ENCODE assay signal across 15 mouse cellular contexts in genomic region chrX:11267791-11268190, GRCm38 (mm10). TPM values are rescaled to one million over a fixed set of nuclear protein-coding genes. Genes with fewer than 3 reads are reported as not detected.
A peak's percentile ranks its signal among the peaks of the same experiment; 100 is the strongest.
DNase-seq lines count a peak whose midpoint lies in the region; ATAC-seq lines count a peak whose summit lies in the region.
"Had no signal": no experiment of that assay in that cellular context is flagged by ENCODE, and none has a peak within 500 bp of the region (broad histone marks: within the 10 kb centered on the region; RNA-seq: fewer than 3 reads in every experiment).

No protein-coding gene starts in this region.

- no peaks in the 10 kb centered on the region for H3K36me3 ChIP-seq in heart, embryonic 10.5 days
- H3K36me3 ChIP-seq in kidney, embryonic 16.5 days (ENCODE audit: insufficient read depth, low read length): no peaks in the 10 kb centered on the region
- H3K36me3 ChIP-seq in hindbrain, embryonic 11.5 days (ENCODE audit: control insufficient read depth, insufficient read depth, low read length): no peaks in the 10 kb centered on the region
- H3K36me3 ChIP-seq: heart, embryonic 13.5 days; midbrain, embryonic 13.5 days had no signal

- H3K27me3 ChIP-seq in heart, embryonic 10.5 days (ENCODE audit: insufficient read depth, poor library complexity, severe bottlenecking): peaks cover 20% of the 10 kb centered on the region; the same call in 1 of the 2 replicates
- H3K27me3 ChIP-seq in kidney, embryonic 16.5 days (ENCODE audit: insufficient read depth, low read length): peaks cover 11% of the 10 kb centered on the region
- H3K27me3 ChIP-seq in hindbrain, embryonic 11.5 days (ENCODE audit: control insufficient read depth, insufficient read depth, low read length): no peaks in the 10 kb centered on the region
- H3K27me3 ChIP-seq: midbrain, embryonic 13.5 days had no signal

- DNase-seq in heart, adult 18-20 months: peak; percentile 26 to 65
- DNase-seq in heart, embryonic 10.5 days (ENCODE audit: low spot score): no peak
- peak; percentile 24 for DNase-seq in testis, postnatal 14 days (ENCODE audit: low spot score)
- no peak for DNase-seq in testis, postnatal 10 days (ENCODE audit: low spot score)
- DNase-seq in skeletal muscle tissue, adult 2 months (ENCODE audit: low read depth, low spot score): peak; percentile 38
- DNase-seq in hindbrain, embryonic 11.5 days (ENCODE audit: low spot score): no peak
- DNase-seq in cerebellum, adult 18-20 months: no peak
- DNase-seq: B cell, adult 2 months had no signal

- peak; percentile 77; the same call in 1 of the 2 replicates for ATAC-seq in kidney, embryonic 16.5 days (ENCODE audit: low FRiP score, low TSS enrichment)
- no peak for ATAC-seq in hindbrain, embryonic 11.5 days (ENCODE audit: low FRiP score)
- ATAC-seq: midbrain, embryonic 13.5 days had no signal

- H3K4me3 ChIP-seq in heart, embryonic 10.5 days: no peak overlapping the region
- no peak overlapping the region for H3K4me3 ChIP-seq in kidney, embryonic 16.5 days (ENCODE audit: low read length)
- no peak overlapping the region for H3K4me3 ChIP-seq in hindbrain, embryonic 11.5 days (ENCODE audit: low read depth, low read length)
- H3K4me3 ChIP-seq: heart, embryonic 13.5 days; midbrain, embryonic 13.5 days had no signal

- H3K4me1 ChIP-seq in heart, embryonic 10.5 days: no peaks in the 10 kb centered on the region
- H3K4me1 ChIP-seq in kidney, embryonic 16.5 days (ENCODE audit: insufficient read depth, low read length): no peaks in the 10 kb centered on the region; the same call in 1 of the 2 replicates
- H3K4me1 ChIP-seq in hindbrain, embryonic 11.5 days (replicated peaks; ENCODE audit: control insufficient read depth, insufficient read depth, low read length): no peaks in the 10 kb centered on the region
- H3K4me1 ChIP-seq: midbrain, embryonic 13.5 days had no signal

- no peak overlapping the region for H3K4me2 ChIP-seq in kidney, embryonic 16.5 days (replicated peaks; ENCODE audit: low read depth, low read length)
- no peak overlapping the region for H3K4me2 ChIP-seq in hindbrain, embryonic 11.5 days (replicated peaks; ENCODE audit: low read depth, low read length)
- H3K4me2 ChIP-seq: heart, embryonic 13.5 days; midbrain, embryonic 13.5 days had no signal

- 57% methylated on average over 7 of the region's 7 CpGs for WGBS in heart, embryonic 10.5 days
- 54% methylated on average over 7 of the region's 7 CpGs for WGBS in kidney, embryonic 16.5 days
- WGBS in hindbrain, embryonic 11.5 days: 74% methylated on average over 7 of the region's 7 CpGs

- no peaks in the 10 kb centered on the region for H3K9me3 ChIP-seq in heart, embryonic 10.5 days
- no peaks in the 10 kb centered on the region for H3K9me3 ChIP-seq in kidney, embryonic 16.5 days (ENCODE audit: low read length)
- H3K9me3 ChIP-seq in hindbrain, embryonic 11.5 days (ENCODE audit: control insufficient read depth, low read length): no peaks in the 10 kb centered on the region
- H3K9me3 ChIP-seq: heart, embryonic 13.5 days; midbrain, embryonic 13.5 days had no signal

- no peak overlapping the region for H3K27ac ChIP-seq in heart, embryonic 10.5 days
- H3K27ac ChIP-seq in kidney, embryonic 16.5 days (ENCODE audit: low read length): no peak overlapping the region
- no peak overlapping the region for H3K27ac ChIP-seq in hindbrain, embryonic 11.5 days (ENCODE audit: low read depth, low read length)
- H3K27ac ChIP-seq: heart, embryonic 13.5 days; midbrain, embryonic 13.5 days had no signal

- no peak overlapping the region for H3K9ac ChIP-seq in kidney, embryonic 16.5 days (replicated peaks; ENCODE audit: low read length)
- no peak overlapping the region for H3K9ac ChIP-seq in hindbrain, embryonic 11.5 days (ENCODE audit: low read depth, low read length)
- H3K9ac ChIP-seq: heart, embryonic 13.5 days; midbrain, embryonic 13.5 days had no signal

RNA-seq across cellular contexts. Expression of gene H2al1a, which starts 31.3 kb away (rescaled TPM):
- not detected for total RNA-seq in heart, adult 18-20 months (2021)
- not detected in 2 replicates for polyA plus RNA-seq in heart, embryonic 10.5 days (2016; fragmentation: Nextera tagmentation; extraction: Ambion mirVana)
- not detected in 2 replicates for polyA plus RNA-seq in kidney, embryonic 16.5 days (2015; fragmentation: Nextera tagmentation; extraction: Ambion mirVana)
- polyA plus RNA-seq in hindbrain, embryonic 11.5 days (2014; fragmentation: Nextera tagmentation; extraction: Ambion mirVana): not detected in 2 replicates
- total RNA-seq: adrenal gland, postnatal 36 days; common myeloid progenitor, adult 5-6 weeks had no signal
- polyA plus RNA-seq: heart, embryonic 13.5 days; intestine, embryonic 14.5 days; limb, embryonic 11.5 days; midbrain, embryonic 13.5 days had no signal

RNA-seq across cellular contexts. Expression of gene H2al1b, which starts 34.4 kb away (rescaled TPM):
- total RNA-seq in heart, adult 18-20 months (2021): not detected
- polyA plus RNA-seq in heart, embryonic 10.5 days (2016; fragmentation: Nextera tagmentation; extraction: Ambion mirVana): not detected in 2 replicates
- polyA plus RNA-seq in kidney, embryonic 16.5 days (2015; fragmentation: Nextera tagmentation; extraction: Ambion mirVana): not detected in 2 replicates
- not detected in 2 replicates for polyA plus RNA-seq in hindbrain, embryonic 11.5 days (2014; fragmentation: Nextera tagmentation; extraction: Ambion mirVana)
- total RNA-seq: adrenal gland, postnatal 36 days; common myeloid progenitor, adult 5-6 weeks had no signal
- polyA plus RNA-seq: heart, embryonic 13.5 days; intestine, embryonic 14.5 days; limb, embryonic 11.5 days; midbrain, embryonic 13.5 days had no signal

RNA-seq across cellular contexts. Expression of gene H2al1c, which starts 37.7 kb away (rescaled TPM):
- total RNA-seq in heart, adult 18-20 months (2021): not detected
- polyA plus RNA-seq in heart, embryonic 10.5 days (2016; fragmentation: Nextera tagmentation; extraction: Ambion mirVana): not detected in 2 replicates
- not detected in 2 replicates for polyA plus RNA-seq in kidney, embryonic 16.5 days (2015; fragmentation: Nextera tagmentation; extraction: Ambion mirVana)
- not detected in 2 replicates for polyA plus RNA-seq in hindbrain, embryonic 11.5 days (2014; fragmentation: Nextera tagmentation; extraction: Ambion mirVana)
- total RNA-seq: adrenal gland, postnatal 36 days; common myeloid progenitor, adult 5-6 weeks had no signal
- polyA plus RNA-seq: heart, embryonic 13.5 days; intestine, embryonic 14.5 days; limb, embryonic 11.5 days; midbrain, embryonic 13.5 days had no signal

RNA-seq across cellular contexts. Expression of gene H2al1d, which starts 40.8 kb away (rescaled TPM):
- not detected for total RNA-seq in heart, adult 18-20 months (2021)
- not detected in 2 replicates for polyA plus RNA-seq in heart, embryonic 10.5 days (2016; fragmentation: Nextera tagmentation; extraction: Ambion mirVana)
- not detected in 2 replicates for polyA plus RNA-seq in kidney, embryonic 16.5 days (2015; fragmentation: Nextera tagmentation; extraction: Ambion mirVana)
- not detected in 2 replicates for polyA plus RNA-seq in hindbrain, embryonic 11.5 days (2014; fragmentation: Nextera tagmentation; extraction: Ambion mirVana)
- total RNA-seq: adrenal gland, postnatal 36 days; common myeloid progenitor, adult 5-6 weeks had no signal
- polyA plus RNA-seq: heart, embryonic 13.5 days; intestine, embryonic 14.5 days; limb, embryonic 11.5 days; midbrain, embryonic 13.5 days had no signal

RNA-seq across cellular contexts. Expression of gene H2al1e, which starts 43.9 kb away (rescaled TPM):
- not detected for total RNA-seq in heart, adult 18-20 months (2021)
- not detected in 2 replicates for polyA plus RNA-seq in heart, embryonic 10.5 days (2016; fragmentation: Nextera tagmentation; extraction: Ambion mirVana)
- not detected in 2 replicates for polyA plus RNA-seq in kidney, embryonic 16.5 days (2015; fragmentation: Nextera tagmentation; extraction: Ambion mirVana)
- polyA plus RNA-seq in hindbrain, embryonic 11.5 days (2014; fragmentation: Nextera tagmentation; extraction: Ambion mirVana): not detected in 2 replicates
- total RNA-seq: adrenal gland, postnatal 36 days; common myeloid progenitor, adult 5-6 weeks had no signal
- polyA plus RNA-seq: heart, embryonic 13.5 days; intestine, embryonic 14.5 days; limb, embryonic 11.5 days; midbrain, embryonic 13.5 days had no signal

Comparison
In these comparisons a context has a peak if more than half of its experiments do, and no peak if none do; other contexts are left out.
1. DNase-seq: peak in heart, adult 18-20 months (2 of 2), testis, postnatal 14 days (single experiment) and skeletal muscle tissue, adult 2 months (single experiment); none in heart, embryonic 10.5 days (single experiment), testis, postnatal 10 days (single experiment), hindbrain, embryonic 11.5 days (single experiment) and cerebellum, adult 18-20 months (0 of 2).